Mouse (Mus musculus) olfactory bulb, adult 2 months (tissue): Measurements from ENCODE around the gene AI597479. TPM values are rescaled to one million over a fixed set of nuclear protein-coding genes. Genes with fewer than 3 reads are reported as not detected.

ENCODE experiments used
- H3K27ac ChIP-seq: fragments of 200-500 bp; 2 replicates; pipeline ENCODE4 v1.5.1; 2012; ENCODE audit warnings: low read depth, low read length; ENCODE audit not compliant: insufficient read depth
- H3K4me1 ChIP-seq: fragments of 200-500 bp; 2 replicates; pipeline ENCODE4 v1.6.1; 2012; ENCODE audit warnings: low read length; ENCODE audit not compliant: control insufficient read depth, insufficient read depth
- H3K4me3 ChIP-seq: fragments of 200-500 bp; 2 replicates; pipeline ENCODE4 v1.5.1; 2012; ENCODE audit warnings: mild to moderate bottlenecking, low read depth, low read length, moderate library complexity; ENCODE audit not compliant: insufficient read depth
- CTCF ChIP-seq: fragments of 200-500 bp; IDR thresholded peaks from 2 replicates; pipeline ENCODE4 v1.5.1; 2012; ENCODE audit warnings: low read depth, mild to moderate bottlenecking, low read length, moderate library complexity; ENCODE audit not compliant: insufficient read depth
- POLR2A ChIP-seq: fragments of 200-500 bp; IDR thresholded peaks from 2 replicates; pipeline ENCODE4 v1.6.1; 2012; ENCODE audit warnings: mild to moderate bottlenecking, low read depth, low read length, moderate library complexity; ENCODE audit not compliant: insufficient read depth
- WGBS: fragments of 180-500 bp; shearing (Covaris S2); methylation state at CpG from one replicate; pipeline ENCODE4 v1.1.7; 2018; 5-methylcytosine and 5-hydroxymethylcytosine counted together
- polyA plus RNA-seq: library from polyadenylated mRNA; stranded (reverse); fragments of >200 nt; gene quantifications from 2 replicates; pipeline ENCODE4 v1.2.4, GENCODE M21; 2012; ENCODE audit warnings: low replicate concordance; ENCODE audit not compliant: missing spikeins, insufficient read depth, insufficient read length

The AI597479 gene
- polyA plus RNA-seq, 1 experiment: not detected

DNA sequence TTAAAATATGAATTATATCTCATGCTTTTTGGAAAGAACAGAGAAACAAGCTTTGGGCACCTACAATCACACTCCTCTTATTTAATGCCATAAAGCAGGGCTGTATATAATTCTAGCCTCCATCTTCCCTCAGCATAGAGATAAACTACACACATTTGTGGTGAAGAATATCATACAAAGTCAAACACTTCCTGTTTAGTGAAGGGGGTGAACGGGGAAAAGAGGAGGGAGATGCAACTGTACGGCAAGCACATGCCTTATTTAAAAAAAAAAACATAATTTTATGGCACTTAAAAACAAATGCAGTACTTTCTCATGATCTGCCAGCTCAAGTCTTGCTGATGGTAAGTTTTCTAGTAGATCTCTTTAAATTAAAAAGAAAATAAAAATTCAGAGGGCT is 20.4 kb upstream of the AI597479 start:
- TF ChIP-seq CTCF (no peak), POLR2A (no peak)
- Histone ChIP-seq H3K27ac (no peak overlapping the region), H3K4me3 (no peak overlapping the region), H3K4me1 (no peaks in the 10 kb centered on the region)
- 93% methylated on average over 2 of the region's 2 CpGs for WGBS

DNA sequence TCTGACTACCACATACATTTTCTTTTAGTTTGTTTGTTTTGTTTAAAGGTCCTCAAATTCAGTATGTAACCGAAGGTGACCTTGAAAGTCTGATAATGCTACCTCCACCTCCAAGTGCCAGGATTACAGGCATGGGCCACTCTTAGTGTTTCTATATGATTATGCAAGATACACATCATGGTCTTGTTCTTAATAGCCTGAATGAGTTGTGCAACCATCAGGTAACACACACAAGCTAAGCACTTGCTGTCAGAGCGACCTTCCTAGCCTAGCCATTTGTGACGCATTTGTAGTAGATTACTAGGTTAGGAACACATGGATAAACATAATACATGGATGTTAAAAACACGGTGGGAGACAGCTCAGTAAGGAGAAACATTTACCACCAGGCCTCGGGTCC is 15.6 kb upstream of the AI597479 start:
- no peak overlapping the region for H3K4me3 ChIP-seq
- 86% methylated on average over 5 of the region's 5 CpGs for WGBS
- TF ChIP-seq POLR2A (no peak), CTCF (no peak)

GRCm38 (mm10) chr1:43090418-43090817 is 8.1 kb upstream of the AI597479 start:
- Histone ChIP-seq H3K4me1 (peaks cover 7% of the 10 kb centered on the region; the same call in 1 of the 2 replicates), H3K27ac (no peak overlapping the region), H3K4me3 (no peak overlapping the region)
- TF ChIP-seq CTCF (no peak), POLR2A (no peak)
- WGBS: 48% methylated on average over 1 of the region's 1 CpGs

More for the DNA sequence above, 15.6 kb upstream of the AI597479 start:
- Histone ChIP-seq H3K27ac (no peak overlapping the region), H3K4me1 (no peaks in the 10 kb centered on the region)

DNA sequence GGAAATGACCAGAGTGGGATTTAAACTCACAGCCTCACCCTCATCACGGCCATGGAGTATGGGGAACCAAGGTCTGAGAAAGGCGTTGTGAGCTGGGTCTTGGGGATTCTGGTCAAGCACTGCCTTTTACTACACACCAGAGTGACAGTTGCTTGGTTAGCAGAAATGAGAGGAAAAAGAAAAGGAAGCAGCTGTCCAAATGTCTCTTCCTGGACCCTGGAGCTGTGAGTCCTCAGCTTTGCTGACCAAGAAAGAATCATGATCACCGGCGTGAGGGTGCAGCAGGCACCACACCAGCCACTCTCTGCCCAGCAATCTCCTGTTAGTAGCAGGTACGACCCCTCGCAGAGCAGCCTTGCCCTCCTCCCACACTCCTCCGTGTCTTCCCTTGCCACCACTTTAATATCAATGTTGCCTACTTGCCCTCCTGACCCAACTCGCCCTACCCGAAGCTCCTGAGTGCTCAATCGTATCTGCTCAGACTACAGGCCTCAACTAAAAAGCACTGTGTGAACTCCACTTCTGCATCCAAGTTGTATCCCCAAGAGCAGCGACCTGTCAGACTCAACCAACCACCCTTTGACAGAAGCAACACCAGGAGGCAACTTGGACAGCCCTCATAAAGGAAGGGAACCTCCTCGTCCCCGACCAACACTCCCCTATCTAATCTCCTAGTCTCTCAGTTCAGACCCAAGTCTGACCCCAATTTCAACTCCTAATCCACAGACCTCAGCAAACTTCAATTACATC is 7.0 kb upstream of the AI597479 start:
- peaks cover 7% of the 10 kb centered on the region; the same call in 1 of the 2 replicates for H3K4me1 ChIP-seq
- WGBS: 44% methylated on average over 13 of the region's 13 CpGs
- no peak for TF ChIP-seq POLR2A
- TF ChIP-seq CTCF: no peak
- peak overlapping the region; percentile 82 for H3K4me3 ChIP-seq
- H3K27ac ChIP-seq: no peak overlapping the region

- Histone ChIP-seq H3K27ac (peak overlapping the region; percentile 78), H3K4me1 (peaks cover 7% of the 10 kb centered on the region; the same call in 1 of the 2 replicates), H3K4me3 (peak overlapping the region; percentile 82)
- 8% methylated on average over 102 of the region's 102 CpGs for WGBS
- no peak for TF ChIP-seq CTCF
- TF ChIP-seq POLR2A: peak; percentile 82
These were observed 6.2 kb upstream of the AI597479 start for GRCm38 (mm10) chr1:43092056-43093015.

DNA sequence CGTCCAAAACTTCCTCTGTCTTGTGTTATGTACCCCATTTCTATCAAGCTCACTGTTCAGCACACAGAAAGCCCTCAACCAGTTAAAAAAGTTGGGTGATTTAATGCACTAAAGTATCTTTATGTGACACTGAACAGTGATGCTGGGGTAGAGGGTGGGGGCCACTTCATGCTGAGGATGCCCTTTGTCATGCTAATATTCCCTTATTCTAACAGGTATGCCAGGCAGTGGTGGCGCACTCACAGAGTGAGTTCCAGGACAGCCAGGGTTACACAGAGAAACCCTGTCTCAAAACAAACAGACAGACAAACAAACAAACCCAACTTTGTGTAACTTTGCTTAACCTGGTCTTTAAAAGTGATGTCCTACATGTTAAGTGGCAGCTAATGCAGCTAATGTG is 4.3 kb upstream of the AI597479 start:
- 90% methylated on average over 2 of the region's 2 CpGs for WGBS
- H3K27ac ChIP-seq: no peak overlapping the region
- H3K4me3 ChIP-seq: no peak overlapping the region
- TF ChIP-seq CTCF: no peak
- TF ChIP-seq POLR2A: no peak
- H3K4me1 ChIP-seq: peaks cover 7% of the 10 kb centered on the region; the same call in 1 of the 2 replicates

GRCm38 (mm10) chr1:43108729-43109128 is 10.2 kb downstream of the AI597479 start:
- H3K4me3 ChIP-seq: no peak overlapping the region
- no peak overlapping the region for H3K27ac ChIP-seq
- no peaks in the 10 kb centered on the region for H3K4me1 ChIP-seq
- WGBS: 88% methylated on average over 2 of the region's 2 CpGs
- no peak for TF ChIP-seq POLR2A
- no peak for TF ChIP-seq CTCF

DNA sequence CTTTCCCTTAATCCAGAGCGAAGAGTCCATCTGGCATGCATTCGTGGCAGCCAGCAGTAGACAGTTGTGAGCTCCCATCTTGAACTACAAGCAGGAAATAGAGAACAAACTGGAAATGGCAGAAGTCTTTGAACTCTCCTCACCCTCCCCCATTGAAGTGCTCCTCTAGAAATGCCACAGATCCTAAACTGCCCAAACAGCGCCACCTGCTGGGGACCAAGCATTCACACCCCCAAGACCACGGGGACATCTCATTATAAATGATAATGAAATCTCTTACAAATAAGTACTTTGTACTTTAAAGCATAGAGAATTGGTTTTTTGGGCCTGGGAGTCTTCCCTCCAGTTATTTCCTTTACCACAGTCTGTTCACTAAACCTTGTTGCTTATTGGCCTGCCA is 12.0 kb downstream of the AI597479 start:
- Histone ChIP-seq H3K4me1 (no peaks in the 10 kb centered on the region), H3K4me3 (no peak overlapping the region), H3K27ac (no peak overlapping the region)
- no peak for TF ChIP-seq CTCF
- TF ChIP-seq POLR2A: no peak
- 48% methylated on average over 4 of the region's 4 CpGs for whole genome bisulfite sequencing

DNA sequence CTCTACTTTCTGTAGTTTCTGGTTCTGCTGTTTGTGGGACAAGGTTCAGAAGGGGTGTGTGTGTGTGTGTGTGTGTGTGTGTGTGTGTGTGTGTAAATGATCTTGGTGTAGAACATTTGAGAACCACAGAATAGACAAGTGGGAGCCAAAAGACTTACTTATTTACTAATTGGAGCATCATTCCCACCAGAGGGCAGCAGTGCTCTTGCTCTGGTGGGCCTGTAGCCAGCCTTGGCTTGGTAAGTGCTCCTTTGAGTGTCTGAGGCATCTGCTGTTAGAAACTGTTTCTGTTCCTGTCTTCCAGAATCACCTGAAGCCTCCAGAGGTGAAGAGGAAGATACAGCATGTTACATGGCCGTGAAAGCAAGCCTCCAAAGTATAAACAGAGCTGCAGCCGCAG is 14.4 kb downstream of the AI597479 start:
- no peaks in the 10 kb centered on the region for H3K4me1 ChIP-seq
- no peak overlapping the region for H3K4me3 ChIP-seq
- 87% methylated on average over 2 of the region's 2 CpGs for WGBS
- TF ChIP-seq POLR2A (no peak), CTCF (no peak)
- H3K27ac ChIP-seq: no peak overlapping the region
